Mouse (Mus musculus): ENCODE measurements around the gene Scaper. TPM values are rescaled to one million over a fixed set of nuclear protein-coding genes. Genes with fewer than 3 reads are reported as not detected.

The Scaper gene
- polyA plus RNA-seq, 1 experiment from 2014 or later, result 8.2 TPM

DNA sequence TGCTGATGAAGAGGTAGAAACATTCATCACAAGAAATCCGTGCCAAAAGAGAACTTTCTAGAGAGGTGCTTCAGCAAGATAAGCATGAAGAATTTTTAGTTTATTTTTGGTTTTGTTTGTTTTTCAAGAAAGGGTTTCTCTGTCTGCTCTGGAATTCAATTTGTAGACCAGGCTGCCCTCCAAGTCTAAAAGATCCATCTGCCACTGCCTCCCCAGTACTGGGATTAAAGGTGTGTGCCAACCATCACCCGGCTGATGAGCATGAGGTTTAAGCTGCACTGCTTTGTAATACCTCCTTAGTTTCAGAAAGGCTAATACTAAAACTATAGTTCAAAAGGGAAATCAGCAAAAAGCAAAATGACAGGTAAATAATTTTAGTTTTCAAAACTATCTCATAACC is 35.0 kb downstream of the Scaper start:
- Histone ChIP-seq H3K9me3 (replicated peaks; ENCODE audit: control insufficient read depth, low read length) (no peaks in the 10 kb centered on the region), H3K4me2 (no peak overlapping the region), H3K4me1 (ENCODE audit: control insufficient read depth, insufficient read depth, low read length) (no peaks in the 10 kb centered on the region), H3K27ac (ENCODE audit: low read depth, low read length) (no peak overlapping the region), H3K36me3 (ENCODE audit: control insufficient read depth, insufficient read depth, low read length) (no peaks in the 10 kb centered on the region), H3K9ac (ENCODE audit: low read depth, low read length) (no peak overlapping the region), H3K4me3 (ENCODE audit: low read depth, low read length) (no peak overlapping the region), H3K27me3 (ENCODE audit: control insufficient read depth, insufficient read depth, low read length) (no peaks in the 10 kb centered on the region)
- no peak for ATAC-seq (replicated peaks; ENCODE audit: insufficient number of reproducible peaks, low FRiP score, low TSS enrichment)
- WGBS (ENCODE audit: insufficient replicate concordance), result 81% methylated on average over 2 of the region's 2 CpGs

DNA sequence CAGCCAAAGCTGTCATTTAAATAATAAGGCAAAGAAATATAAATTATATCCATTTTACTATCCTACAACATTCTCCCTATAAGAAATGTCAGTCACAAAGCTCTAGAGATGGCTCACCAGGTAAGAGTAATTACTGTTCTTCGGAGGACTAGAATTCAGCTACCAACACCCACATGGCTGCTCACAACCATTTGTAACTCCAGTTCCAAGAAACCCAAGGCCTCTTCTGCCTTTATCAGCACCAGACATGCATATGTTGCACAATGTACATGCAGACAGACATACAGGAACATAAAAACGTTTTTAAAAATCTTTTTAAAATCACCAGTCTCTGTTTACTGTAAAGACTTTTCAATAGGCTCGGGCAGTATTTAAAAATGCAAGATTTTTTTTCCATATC is 36.3 kb downstream of the Scaper start:
- no peak overlapping the region for H3K27ac ChIP-seq (ENCODE audit: low read depth, low read length)
- H3K4me2 ChIP-seq, result no peak overlapping the region
- no peaks in the 10 kb centered on the region for H3K9me3 ChIP-seq (replicated peaks; ENCODE audit: control insufficient read depth, low read length)
- WGBS (ENCODE audit: insufficient replicate concordance), result 61% methylated on average over 3 of the region's 3 CpGs
- H3K36me3 ChIP-seq (ENCODE audit: control insufficient read depth, insufficient read depth, low read length), result no peaks in the 10 kb centered on the region
- no peak for ATAC-seq (replicated peaks; ENCODE audit: insufficient number of reproducible peaks, low FRiP score, low TSS enrichment)
- no peak overlapping the region for H3K9ac ChIP-seq (ENCODE audit: low read depth, low read length)
- H3K4me1 ChIP-seq (ENCODE audit: control insufficient read depth, insufficient read depth, low read length), result no peaks in the 10 kb centered on the region
- no peak overlapping the region for H3K4me3 ChIP-seq (ENCODE audit: low read depth, low read length)
- H3K27me3 ChIP-seq (ENCODE audit: control insufficient read depth, insufficient read depth, low read length), result no peaks in the 10 kb centered on the region

DNA sequence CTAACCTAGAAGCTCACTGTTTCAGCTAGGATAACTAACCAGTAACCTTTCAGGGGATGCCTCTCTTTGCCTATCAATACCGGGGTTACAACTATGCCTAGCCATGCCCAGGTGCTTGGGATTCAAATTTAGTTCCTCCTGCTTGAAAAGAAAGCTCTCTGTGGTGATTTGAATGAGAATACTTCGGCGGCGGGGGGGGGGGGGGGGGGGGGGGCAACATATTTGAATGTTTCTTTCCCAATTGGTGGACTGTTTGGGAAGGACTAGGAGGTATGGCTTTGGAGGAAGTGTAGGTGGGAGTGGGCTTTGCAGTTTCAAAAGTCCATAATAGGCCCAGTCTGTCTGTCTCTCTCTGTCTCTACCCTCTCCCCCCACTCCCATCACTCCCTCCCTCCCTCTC is 37.4 kb downstream of the Scaper start:
- no peak for ATAC-seq (replicated peaks; ENCODE audit: insufficient number of reproducible peaks, low FRiP score, low TSS enrichment)
- no peak overlapping the region for H3K4me2 ChIP-seq
- H3K9me3 ChIP-seq (replicated peaks; ENCODE audit: control insufficient read depth, low read length), result no peaks in the 10 kb centered on the region
- no peaks in the 10 kb centered on the region for H3K36me3 ChIP-seq (ENCODE audit: control insufficient read depth, insufficient read depth, low read length)
- WGBS (ENCODE audit: insufficient replicate concordance), result 32% methylated on average over 4 of the region's 4 CpGs
- no peak overlapping the region for H3K27ac ChIP-seq (ENCODE audit: low read depth, low read length)
- no peaks in the 10 kb centered on the region for H3K27me3 ChIP-seq (ENCODE audit: control insufficient read depth, insufficient read depth, low read length)
- no peaks in the 10 kb centered on the region for H3K4me1 ChIP-seq (ENCODE audit: control insufficient read depth, insufficient read depth, low read length)
- H3K9ac ChIP-seq (ENCODE audit: low read depth, low read length), result no peak overlapping the region
- H3K4me3 ChIP-seq (ENCODE audit: low read depth, low read length), result no peak overlapping the region

DNA sequence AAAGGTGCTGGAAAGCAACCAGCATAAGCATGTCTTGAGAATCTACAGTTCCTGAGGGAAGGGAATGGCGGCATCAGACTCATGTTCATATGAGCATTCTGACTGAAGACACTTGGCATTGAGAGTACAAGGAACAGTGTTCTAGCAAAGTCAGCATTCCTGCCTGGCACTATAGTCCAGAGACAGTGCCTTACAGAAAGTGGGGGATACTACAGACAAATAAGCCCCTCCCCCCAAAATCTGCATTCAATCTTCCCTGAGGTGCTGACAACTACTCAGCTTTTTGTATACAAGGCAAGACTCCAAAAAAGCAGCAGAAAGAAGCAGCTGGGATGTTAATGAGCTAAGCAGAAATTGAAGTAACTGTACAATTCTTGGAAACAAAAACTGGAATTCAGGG is 59.9 kb downstream of the Scaper start:
- Histone ChIP-seq H3K4me2 (no peak overlapping the region), H3K9me3 (replicated peaks; ENCODE audit: control insufficient read depth, low read length) (no peaks in the 10 kb centered on the region), H3K9ac (ENCODE audit: low read depth, low read length) (no peak overlapping the region), H3K4me1 (ENCODE audit: control insufficient read depth, insufficient read depth, low read length) (no peaks in the 10 kb centered on the region), H3K4me3 (ENCODE audit: low read depth, low read length) (no peak overlapping the region), H3K27me3 (ENCODE audit: control insufficient read depth, insufficient read depth, low read length) (no peaks in the 10 kb centered on the region), H3K36me3 (ENCODE audit: control insufficient read depth, insufficient read depth, low read length) (no peaks in the 10 kb centered on the region), H3K27ac (ENCODE audit: low read depth, low read length) (no peak overlapping the region)
- no peak for ATAC-seq (replicated peaks; ENCODE audit: insufficient number of reproducible peaks, low FRiP score, low TSS enrichment)
- 89% methylated on average over 1 of the region's 1 CpGs for WGBS (ENCODE audit: insufficient replicate concordance)

DNA sequence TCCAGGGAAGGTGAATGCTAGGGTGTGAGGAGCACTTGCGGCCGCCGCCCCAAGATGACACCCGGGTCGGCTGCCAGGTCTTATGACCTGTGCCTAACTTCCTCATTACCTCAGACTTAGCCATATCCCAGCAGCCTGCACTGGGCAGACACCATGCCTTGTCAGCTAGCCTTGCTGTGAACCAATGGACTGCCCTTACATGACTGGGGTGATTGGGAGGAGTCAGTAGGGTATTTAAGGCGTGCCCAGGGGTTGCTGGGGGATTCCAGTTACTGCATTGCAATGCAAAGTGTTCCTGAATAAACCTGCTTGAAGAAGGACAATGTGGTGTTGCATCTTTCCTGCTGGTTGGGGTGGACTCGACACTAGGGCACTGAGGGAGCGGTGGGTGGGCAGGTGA is 148.5 kb downstream of the Scaper start:
- Histone ChIP-seq H3K4me1 (ENCODE audit: control insufficient read depth, insufficient read depth, low read length) (no peaks in the 10 kb centered on the region), H3K9me3 (replicated peaks; ENCODE audit: control insufficient read depth, low read length) (no peaks in the 10 kb centered on the region), H3K4me3 (ENCODE audit: low read depth, low read length) (no peak overlapping the region), H3K27me3 (ENCODE audit: control insufficient read depth, insufficient read depth, low read length) (no peaks in the 10 kb centered on the region), H3K36me3 (ENCODE audit: control insufficient read depth, insufficient read depth, low read length) (no peaks in the 10 kb centered on the region), H3K4me2 (no peak overlapping the region), H3K27ac (ENCODE audit: low read depth, low read length) (no peak overlapping the region), H3K9ac (ENCODE audit: low read depth, low read length) (no peak overlapping the region)
- no peak for ATAC-seq (replicated peaks; ENCODE audit: insufficient number of reproducible peaks, low FRiP score, low TSS enrichment)
- 84% methylated on average over 8 of the region's 8 CpGs for WGBS (ENCODE audit: insufficient replicate concordance)

DNA sequence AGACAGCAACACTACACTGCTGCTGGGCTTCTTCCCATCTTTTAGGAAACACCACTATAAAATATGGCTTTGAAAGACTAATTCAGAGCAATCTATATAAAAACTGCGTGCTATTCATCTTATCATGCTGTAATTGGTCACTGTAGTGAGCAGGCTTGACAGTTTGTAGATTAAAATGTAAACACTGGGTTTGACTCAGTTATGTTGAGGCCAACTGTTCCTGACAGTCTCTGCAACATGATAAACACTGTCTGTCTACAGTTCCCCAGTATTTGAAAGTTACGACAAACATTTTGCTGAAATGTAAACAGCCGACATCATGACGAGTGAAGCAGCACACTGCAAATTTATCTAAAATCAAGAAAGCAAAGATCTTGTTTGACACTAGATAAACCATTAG is 225.9 kb downstream of the Scaper start:
- no peaks in the 10 kb centered on the region for H3K27me3 ChIP-seq (ENCODE audit: control insufficient read depth, insufficient read depth, low read length)
- no peak overlapping the region for H3K27ac ChIP-seq (ENCODE audit: low read depth, low read length)
- H3K4me2 ChIP-seq, result no peak overlapping the region
- H3K9me3 ChIP-seq (replicated peaks; ENCODE audit: control insufficient read depth, low read length), result no peaks in the 10 kb centered on the region
- no peak overlapping the region for H3K9ac ChIP-seq (ENCODE audit: low read depth, low read length)
- no peaks in the 10 kb centered on the region for H3K36me3 ChIP-seq (ENCODE audit: control insufficient read depth, insufficient read depth, low read length)
- 57% methylated on average over 4 of the region's 4 CpGs for WGBS (ENCODE audit: insufficient replicate concordance)
- ATAC-seq (replicated peaks; ENCODE audit: insufficient number of reproducible peaks, low FRiP score, low TSS enrichment), result no peak
- H3K4me1 ChIP-seq (ENCODE audit: control insufficient read depth, insufficient read depth, low read length), result no peaks in the 10 kb centered on the region
- no peak overlapping the region for H3K4me3 ChIP-seq (ENCODE audit: low read depth, low read length)

DNA sequence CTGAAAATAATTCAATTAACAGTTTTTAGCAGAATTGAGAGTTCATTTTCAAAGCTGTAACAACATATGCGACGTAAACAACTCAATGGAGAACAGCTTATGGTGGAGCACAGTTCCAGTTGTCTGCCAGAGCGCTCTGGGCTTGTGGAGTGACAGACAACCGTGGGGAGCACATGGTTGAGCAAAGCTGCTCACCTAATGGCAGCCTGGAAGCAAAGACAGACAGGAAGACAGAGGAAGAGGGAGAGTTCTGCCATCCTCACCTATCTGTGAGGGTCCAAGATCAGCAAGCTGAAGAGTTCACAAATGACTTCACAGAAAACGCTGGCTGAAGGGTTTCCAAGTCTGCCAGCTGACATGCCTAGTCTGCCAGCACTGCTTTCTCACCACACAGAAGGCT is 227.4 kb downstream of the Scaper start:
- H3K36me3 ChIP-seq (ENCODE audit: control insufficient read depth, insufficient read depth, low read length), result no peaks in the 10 kb centered on the region
- H3K4me2 ChIP-seq, result no peak overlapping the region
- H3K4me3 ChIP-seq (ENCODE audit: low read depth, low read length), result no peak overlapping the region
- H3K4me1 ChIP-seq (ENCODE audit: control insufficient read depth, insufficient read depth, low read length), result no peaks in the 10 kb centered on the region
- ATAC-seq (replicated peaks; ENCODE audit: insufficient number of reproducible peaks, low FRiP score, low TSS enrichment), result no peak
- no peaks in the 10 kb centered on the region for H3K9me3 ChIP-seq (replicated peaks; ENCODE audit: control insufficient read depth, low read length)
- 72% methylated on average over 5 of the region's 5 CpGs for WGBS (ENCODE audit: insufficient replicate concordance)
- H3K27ac ChIP-seq (ENCODE audit: low read depth, low read length), result no peak overlapping the region
- no peak overlapping the region for H3K9ac ChIP-seq (ENCODE audit: low read depth, low read length)
- no peaks in the 10 kb centered on the region for H3K27me3 ChIP-seq (ENCODE audit: control insufficient read depth, insufficient read depth, low read length)

DNA sequence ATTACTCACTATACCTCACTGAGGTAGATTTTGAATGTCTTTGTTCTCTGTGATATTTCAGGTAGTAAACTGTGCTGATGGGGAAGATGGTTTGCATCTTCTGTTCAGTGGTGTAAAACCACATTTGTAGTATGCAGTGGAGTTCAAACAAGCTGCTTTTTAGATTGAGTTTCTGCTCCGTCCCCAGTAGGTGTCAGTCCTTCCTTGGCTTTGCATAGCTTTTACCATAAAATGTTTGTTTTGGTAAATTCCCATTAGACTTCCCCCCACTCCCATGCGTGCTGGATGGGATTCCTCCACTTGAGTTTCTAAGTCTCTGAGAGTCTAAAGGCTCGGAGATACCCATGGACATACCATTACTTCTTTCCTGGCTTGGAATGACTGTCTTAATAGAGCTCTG is 231.3 kb downstream of the Scaper start:
- Histone ChIP-seq H3K9me3 (replicated peaks; ENCODE audit: control insufficient read depth, low read length) (no peaks in the 10 kb centered on the region), H3K4me3 (ENCODE audit: low read depth, low read length) (no peak overlapping the region), H3K27me3 (ENCODE audit: control insufficient read depth, insufficient read depth, low read length) (no peaks in the 10 kb centered on the region), H3K27ac (ENCODE audit: low read depth, low read length) (no peak overlapping the region), H3K4me1 (ENCODE audit: control insufficient read depth, insufficient read depth, low read length) (no peaks in the 10 kb centered on the region), H3K9ac (ENCODE audit: low read depth, low read length) (no peak overlapping the region), H3K4me2 (no peak overlapping the region), H3K36me3 (ENCODE audit: control insufficient read depth, insufficient read depth, low read length) (no peaks in the 10 kb centered on the region)
- WGBS (ENCODE audit: insufficient replicate concordance), result 53% methylated on average over 3 of the region's 3 CpGs
- ATAC-seq (replicated peaks; ENCODE audit: insufficient number of reproducible peaks, low FRiP score, low TSS enrichment), result no peak

DNA sequence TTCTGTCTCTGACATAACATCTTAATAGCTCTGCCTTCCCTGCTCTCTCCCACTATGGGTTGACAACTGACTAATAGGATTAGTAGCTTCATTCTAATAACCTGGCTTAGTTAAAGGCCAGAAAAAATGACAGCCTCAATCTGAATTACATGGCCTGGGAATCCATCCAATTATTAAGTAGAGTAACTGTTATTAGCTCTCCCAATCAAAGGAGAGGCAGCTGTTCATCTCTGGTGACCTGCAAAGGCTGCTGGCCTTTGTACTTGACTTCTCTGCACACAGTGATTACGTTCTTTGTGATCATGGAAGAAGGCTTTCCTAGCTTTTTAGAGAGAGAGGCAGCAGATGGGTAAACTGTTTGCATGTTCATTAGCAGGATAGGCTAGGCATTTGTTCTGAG is 242.6 kb downstream of the Scaper start:
- no peak overlapping the region for H3K9ac ChIP-seq (ENCODE audit: low read depth, low read length)
- no peak for ATAC-seq (replicated peaks; ENCODE audit: insufficient number of reproducible peaks, low FRiP score, low TSS enrichment)
- H3K27me3 ChIP-seq (ENCODE audit: control insufficient read depth, insufficient read depth, low read length), result no peaks in the 10 kb centered on the region
- H3K4me2 ChIP-seq, result no peak overlapping the region
- no peak overlapping the region for H3K27ac ChIP-seq (ENCODE audit: low read depth, low read length)
- 74% methylated on average over 1 of the region's 1 CpGs for WGBS (ENCODE audit: insufficient replicate concordance)
- no peaks in the 10 kb centered on the region for H3K9me3 ChIP-seq (replicated peaks; ENCODE audit: control insufficient read depth, low read length)
- H3K4me1 ChIP-seq (ENCODE audit: control insufficient read depth, insufficient read depth, low read length), result no peaks in the 10 kb centered on the region
- H3K36me3 ChIP-seq (ENCODE audit: control insufficient read depth, insufficient read depth, low read length), result no peaks in the 10 kb centered on the region
- no peak overlapping the region for H3K4me3 ChIP-seq (ENCODE audit: low read depth, low read length)

Measured in heart, embryonic 11.5 days (tissue).